Mouse (Mus musculus) mouse embryonic stem cell (cell line): ENCODE results near the gene Ddx25.

Experiments used
- in situ Hi-C, 2 experiments: fragments of 300-500 bp; cut with MboI; formaldehyde crosslinking; loops; 1 replicate in 1 of 2; 3 replicates in 1 of 2; pipeline ENCODE4 v1.14.3; 2019 to 2020; ENCODE audit warnings: low sequenced_read_pairs in 2 of 2, low pct_unique_long_range_greater_than_20kb in 1 of 2, mixed read lengths in 1 of 2; ENCODE audit not compliant: unreplicated experiment in 1 of 2

Ddx25 gene

DNA sequence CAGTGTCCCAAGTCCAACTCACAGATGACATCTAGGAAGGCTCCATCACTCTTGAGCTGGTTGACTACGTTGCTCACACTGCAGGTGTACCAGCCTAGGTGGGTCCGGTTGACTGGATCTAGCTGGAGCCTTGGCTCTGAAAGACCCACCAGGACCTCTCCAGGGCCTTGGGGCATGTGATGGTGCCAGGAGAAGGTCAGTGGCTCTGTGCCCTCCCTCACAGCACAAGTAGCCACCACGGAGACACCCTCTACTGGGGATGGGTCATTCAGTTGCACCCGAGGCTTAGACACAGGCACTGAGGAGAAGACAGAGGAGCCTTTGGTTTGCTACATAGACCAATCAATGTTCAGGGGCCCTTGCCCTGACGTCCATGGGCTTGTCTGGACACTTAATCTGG, 42.1 kb downstream of the Ddx25 start:
- in situ Hi-C loops = no loop called here

DNA sequence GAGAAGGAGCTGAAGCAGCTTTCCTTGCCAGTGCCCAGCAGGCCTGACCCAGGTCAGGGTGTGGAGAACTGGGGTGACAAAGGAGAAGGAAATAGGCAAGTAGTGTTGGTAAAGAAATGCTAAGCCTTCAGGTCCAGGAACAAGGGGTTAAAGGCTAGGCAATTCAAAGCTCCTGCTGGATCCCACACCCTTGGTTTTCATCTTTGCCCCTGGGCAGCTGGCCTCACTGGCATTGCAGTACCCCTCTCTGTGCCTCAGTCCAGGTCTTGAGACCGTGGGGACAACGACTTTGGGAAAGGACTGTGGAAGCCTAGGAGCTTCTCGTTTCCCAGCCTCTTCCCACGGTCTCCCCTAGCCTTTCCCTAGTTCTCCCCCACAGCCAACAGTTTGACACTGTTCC, 44.4 kb downstream of the Ddx25 start:
- in situ Hi-C loops = no loop called here

GRCm38 (mm10) chr9:35508234-35508633, 50.1 kb downstream of the Ddx25 start:
- in situ Hi-C loops = no loop called here

- in situ Hi-C loops = no loop called here
These were observed 55.8 kb downstream of the Ddx25 start for GRCm38 (mm10) chr9:35502361-35503000.

DNA sequence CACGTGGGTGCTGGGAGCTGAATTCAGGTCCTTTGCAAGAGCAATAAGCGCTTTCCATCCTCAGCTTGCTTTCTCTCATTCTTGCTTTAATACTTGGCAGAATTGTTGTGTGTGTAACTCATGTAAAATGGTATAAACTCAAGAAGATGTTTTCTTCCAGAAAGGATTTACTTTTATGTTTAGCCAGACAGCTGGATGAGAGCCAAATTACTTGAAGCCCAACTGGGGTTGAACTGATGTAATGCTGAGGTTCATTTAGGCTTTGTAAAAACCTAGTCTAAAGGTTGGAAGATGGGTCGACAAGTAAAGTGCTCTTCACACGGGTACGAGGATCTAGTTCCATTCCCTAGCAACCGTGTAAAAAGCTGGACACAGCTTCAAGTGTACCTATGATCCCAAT, 58.4 kb downstream of the Ddx25 start:
- in situ Hi-C loops = no loop called here

DNA sequence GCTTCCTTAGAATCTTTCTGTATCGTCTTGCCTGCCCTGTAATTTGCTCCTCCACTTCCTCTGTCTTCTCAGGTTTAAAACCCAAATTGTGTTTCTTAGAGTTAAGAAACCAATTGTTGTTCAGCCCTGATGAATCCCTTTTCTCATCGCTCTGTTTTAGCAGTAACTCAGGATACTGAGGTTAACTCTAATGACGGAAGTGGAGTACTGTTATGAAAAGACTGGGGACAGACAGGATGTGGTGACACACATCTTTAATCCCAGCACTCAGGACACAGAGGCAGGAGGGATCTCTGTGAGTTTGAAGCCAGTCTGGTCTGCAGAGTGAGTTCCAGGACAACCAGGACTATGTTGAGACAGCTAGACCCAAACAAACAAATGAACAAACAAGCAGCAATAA, 62.9 kb downstream of the Ddx25 start:
- in situ Hi-C loops = no loop called here

GRCm38 (mm10) chr9:35494937-35495336, 63.4 kb downstream of the Ddx25 start:
- in situ Hi-C loops = no loop called here

DNA sequence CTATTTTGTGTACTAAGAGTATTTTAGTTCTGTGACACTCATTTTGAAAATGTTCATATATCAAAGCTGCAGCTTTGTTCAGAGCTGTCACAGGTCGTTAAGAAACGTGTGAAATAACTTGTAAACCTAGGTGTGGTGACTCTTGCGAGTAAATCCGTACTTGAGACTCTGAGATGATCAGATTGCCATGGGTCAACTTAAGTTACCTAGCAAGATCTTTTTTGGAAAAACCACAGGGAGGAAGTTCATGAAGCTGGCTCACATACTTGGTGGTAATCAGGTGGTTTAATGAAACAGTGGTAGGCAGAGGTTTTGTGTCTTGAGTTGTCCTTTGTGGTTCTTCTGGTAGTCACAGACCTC, 64.6 kb downstream of the Ddx25 start:
- in situ Hi-C loops = no loop called here

DNA sequence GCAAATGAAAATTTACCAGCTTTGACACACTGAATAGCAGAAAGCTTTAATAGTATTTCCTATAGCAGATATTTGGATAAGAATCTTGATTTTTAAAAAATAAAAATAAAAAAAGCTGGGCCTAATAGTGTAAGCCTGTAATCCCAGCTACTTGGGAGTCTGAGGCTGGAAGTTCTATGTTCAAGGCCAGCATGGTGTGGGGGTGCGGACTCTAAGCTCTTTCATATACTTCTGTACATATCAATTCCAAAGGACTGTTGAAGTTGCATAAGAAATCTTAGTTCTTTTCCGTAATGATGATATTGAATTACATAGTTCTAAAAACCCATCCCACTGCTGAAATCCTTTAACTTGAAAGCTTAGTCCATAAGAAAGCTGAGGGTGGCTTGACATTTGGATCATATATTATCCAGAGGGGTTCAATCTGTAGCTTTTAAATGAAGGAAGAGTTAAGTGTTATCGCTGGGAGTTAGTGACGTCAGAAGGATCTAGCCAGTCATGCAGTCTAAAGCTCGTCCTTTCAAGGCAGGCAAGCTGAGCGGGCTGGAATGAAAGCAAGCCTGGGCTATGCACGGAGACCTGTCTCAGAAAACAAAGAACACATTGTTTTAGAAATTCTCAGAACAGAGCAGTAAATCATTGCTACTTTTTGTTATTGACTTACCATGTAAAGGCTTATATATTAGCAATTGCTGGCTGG, 65.1 kb downstream of the Ddx25 start:
- in situ Hi-C loops = no loop called here

- in situ Hi-C loops = no loop called here
These were observed 67.0 kb downstream of the Ddx25 start for GRCm38 (mm10) chr9:35491109-35491866.

DNA sequence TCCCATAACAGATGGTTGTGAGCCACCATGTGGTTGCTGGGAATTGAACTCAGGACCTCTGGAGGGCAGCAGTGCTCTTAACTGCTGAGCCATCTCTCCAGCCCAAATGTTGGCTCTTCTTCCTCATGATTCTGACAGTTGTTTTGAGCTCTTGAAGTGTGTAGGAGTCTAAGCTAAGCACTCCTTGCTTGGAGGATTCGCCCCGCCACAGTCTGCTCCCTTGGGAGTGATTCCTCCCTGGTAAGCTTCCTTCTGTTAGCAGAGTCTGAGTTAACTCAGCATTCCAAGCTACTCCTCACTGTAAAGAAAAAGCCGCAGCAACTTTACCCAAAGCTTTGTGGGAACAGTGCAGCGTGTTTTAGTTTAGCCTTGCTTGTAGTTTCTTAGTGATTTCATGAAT, 69.8 kb downstream of the Ddx25 start:
- in situ Hi-C loops = no loop called here
